Mouse (Mus musculus): ENCODE results near the gene Lmo3.

DNA sequence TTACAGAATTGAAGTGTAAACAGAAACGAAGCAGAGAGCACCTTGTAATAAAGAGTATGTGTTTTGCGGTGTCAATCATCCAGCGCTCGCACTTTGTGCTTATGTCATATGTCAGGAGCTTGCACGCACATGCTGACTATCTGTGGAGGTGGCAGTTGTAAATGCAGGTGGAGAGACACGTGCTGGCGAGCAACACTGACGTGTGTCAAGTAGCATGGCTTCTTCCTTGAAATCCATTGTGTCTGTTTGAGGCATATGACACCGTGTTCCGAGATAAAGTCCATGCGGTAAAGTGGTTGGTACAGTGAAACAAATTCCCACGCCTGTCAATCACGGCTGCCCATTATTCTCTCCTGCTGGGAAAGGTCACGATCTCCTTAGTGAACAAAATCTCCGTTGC lies 15.2 kb upstream of the Lmo3 start:
- TF ChIP-seq ZC3H11A (IDR thresholded peaks at IDR 0.05; ENCODE audit: low read depth, low read length) (no peak), CTCF (IDR thresholded peaks at IDR 0.05 in 2 of 3, conservative IDR thresholded peaks at IDR 0.05 in 1 of 3; ENCODE audit: control insufficient read depth in 1 of 3, insufficient read depth in 1 of 3, low read depth in 2 of 3, low read length in 3 of 3, poor library complexity in 1 of 3, severe bottlenecking in 1 of 3) (no peak), ELF1 (IDR thresholded peaks at IDR 0.05; ENCODE audit: low read depth, low read length) (no peak)

Measured in MEL (cell line).